Mouse (Mus musculus): ENCODE results near the gene Ssu72. TPM values are rescaled to one million over a fixed set of nuclear protein-coding genes. Genes with fewer than 3 reads are reported as not detected.

Ssu72 gene
- polyA plus RNA-seq, 1 experiment = 92.4 TPM

DNA sequence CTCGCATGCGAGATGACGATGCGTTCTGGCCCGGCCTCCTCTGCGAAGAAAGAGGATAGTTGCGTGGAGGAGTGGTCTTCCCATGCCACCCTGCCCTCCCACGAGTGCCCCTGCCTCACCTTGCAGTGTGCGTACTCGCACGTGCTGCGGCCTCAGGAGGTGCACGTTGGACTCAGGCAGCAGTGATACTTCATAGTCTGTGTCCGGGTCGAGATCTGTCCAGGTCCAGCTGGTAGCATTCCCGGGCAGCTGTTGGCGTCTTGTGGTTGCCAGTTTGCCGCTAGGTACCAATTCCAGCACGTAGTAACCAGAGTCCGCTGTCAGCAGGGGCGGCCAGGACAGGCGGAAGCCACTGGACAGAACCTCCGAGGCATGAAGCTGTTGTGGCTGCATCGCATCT is 66.0 kb downstream of the Ssu72 start:
- Histone ChIP-seq H3K79me3 (ENCODE audit: low read depth) (no peaks in the 10 kb centered on the region), H3K4me3 (ENCODE audit: insufficient read depth, poor library complexity, severe bottlenecking) (no peak overlapping the region), H3K79me2 (ENCODE audit: control insufficient read depth, insufficient read depth) (no peaks in the 10 kb centered on the region), H3K27me3 (ENCODE audit: control insufficient read depth, insufficient read depth, insufficient read length) (no peaks in the 10 kb centered on the region), H3ac (ENCODE audit: control insufficient read depth, insufficient read length, low read depth) (peak overlapping the region; percentile 14), H3K36me3 (ENCODE audit: control insufficient read depth, insufficient read depth) (no peaks in the 10 kb centered on the region)
- TF ChIP-seq USF1 (IDR thresholded peaks at IDR 0.05; ENCODE audit: low read depth) (no peak), FOSL1 (IDR thresholded peaks at IDR 0.05; ENCODE audit: insufficient read depth, low read length, poor library complexity, severe bottlenecking) (no peak), MAX (IDR thresholded peaks at IDR 0.05) (no peak), MYOD1 (IDR thresholded peaks at IDR 0.05; ENCODE audit: control insufficient read depth, insufficient read length, low read depth) (no peak), CTCF (IDR thresholded peaks at IDR 0.05; ENCODE audit: control insufficient read depth, insufficient read depth, insufficient read length) (no peak), CEBPB (IDR thresholded peaks at IDR 0.05; ENCODE audit: low read depth) (no peak), MYOG (IDR thresholded peaks at IDR 0.05; ENCODE audit: control insufficient read depth, extremely low read depth, insufficient read length) (no peak)

DNA sequence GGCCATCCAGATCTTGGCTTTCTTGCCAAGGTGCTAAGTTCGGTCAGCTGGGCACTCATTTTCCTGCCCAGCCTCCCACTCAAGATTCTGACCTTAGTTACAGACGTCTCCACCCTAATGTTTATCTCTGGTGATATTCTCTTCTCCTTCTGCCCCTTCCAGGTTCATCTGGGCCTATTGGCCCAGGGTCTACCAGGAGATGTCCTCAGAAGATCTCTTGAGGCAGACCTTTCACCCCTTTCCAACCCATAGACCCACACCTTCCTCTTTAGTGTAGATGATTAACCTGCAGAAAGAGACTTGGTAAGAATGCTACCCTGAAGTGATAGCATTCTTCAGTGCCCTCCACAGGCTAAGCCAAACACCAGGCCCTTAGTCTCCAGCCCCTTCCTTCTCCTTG is 67.1 kb downstream of the Ssu72 start:
- TF ChIP-seq FOSL1 (IDR thresholded peaks at IDR 0.05; ENCODE audit: insufficient read depth, low read length, poor library complexity, severe bottlenecking) (no peak), MAX (IDR thresholded peaks at IDR 0.05) (no peak), MYOD1 (IDR thresholded peaks at IDR 0.05; ENCODE audit: control insufficient read depth, insufficient read length, low read depth) (no peak), MYOG (IDR thresholded peaks at IDR 0.05; ENCODE audit: control insufficient read depth, extremely low read depth, insufficient read length) (no peak), USF1 (IDR thresholded peaks at IDR 0.05; ENCODE audit: low read depth) (no peak), CEBPB (IDR thresholded peaks at IDR 0.05; ENCODE audit: low read depth) (no peak), CTCF (IDR thresholded peaks at IDR 0.05; ENCODE audit: control insufficient read depth, insufficient read depth, insufficient read length) (no peak)
- H3K4me3 ChIP-seq (ENCODE audit: insufficient read depth, poor library complexity, severe bottlenecking) = no peak overlapping the region
- H3K36me3 ChIP-seq (ENCODE audit: control insufficient read depth, insufficient read depth) = no peaks in the 10 kb centered on the region
- H3ac ChIP-seq (ENCODE audit: control insufficient read depth, insufficient read length, low read depth) = no peak overlapping the region
- H3K79me2 ChIP-seq (ENCODE audit: control insufficient read depth, insufficient read depth) = no peaks in the 10 kb centered on the region
- no peaks in the 10 kb centered on the region for H3K79me3 ChIP-seq (ENCODE audit: low read depth)
- no peaks in the 10 kb centered on the region for H3K27me3 ChIP-seq (ENCODE audit: control insufficient read depth, insufficient read depth, insufficient read length)

DNA sequence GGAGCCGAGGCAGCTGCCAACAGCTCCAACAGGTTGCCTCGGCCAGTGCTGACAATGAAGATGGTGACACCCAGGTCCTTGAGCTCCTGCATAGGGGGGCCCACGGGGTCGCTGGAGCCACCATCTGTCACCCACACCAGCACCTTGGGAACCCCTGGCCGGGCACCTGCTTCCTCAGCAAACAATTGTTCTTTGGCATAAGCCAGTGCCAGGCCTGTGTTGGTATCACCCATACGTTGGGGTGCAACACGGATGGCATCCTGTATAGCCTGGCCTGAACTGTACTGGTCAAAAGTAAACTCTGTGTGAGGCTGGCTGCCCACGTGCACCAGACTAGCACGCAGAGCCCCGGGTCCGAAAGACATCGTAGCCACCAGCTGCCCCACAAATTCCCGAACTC is 68.2 kb downstream of the Ssu72 start:
- TF ChIP-seq MYOD1 (IDR thresholded peaks at IDR 0.05; ENCODE audit: control insufficient read depth, insufficient read length, low read depth) = no peak
- TF ChIP-seq CTCF (IDR thresholded peaks at IDR 0.05; ENCODE audit: control insufficient read depth, insufficient read depth, insufficient read length) = no peak
- no peak for TF ChIP-seq MYOG (IDR thresholded peaks at IDR 0.05; ENCODE audit: control insufficient read depth, extremely low read depth, insufficient read length)
- no peak for TF ChIP-seq MAX (IDR thresholded peaks at IDR 0.05)
- no peak for TF ChIP-seq FOSL1 (IDR thresholded peaks at IDR 0.05; ENCODE audit: insufficient read depth, low read length, poor library complexity, severe bottlenecking)
- Histone ChIP-seq H3K79me2 (ENCODE audit: control insufficient read depth, insufficient read depth) (no peaks in the 10 kb centered on the region), H3ac (ENCODE audit: control insufficient read depth, insufficient read length, low read depth) (no peak overlapping the region), H3K36me3 (ENCODE audit: control insufficient read depth, insufficient read depth) (no peaks in the 10 kb centered on the region), H3K79me3 (ENCODE audit: low read depth) (no peaks in the 10 kb centered on the region), H3K4me3 (ENCODE audit: insufficient read depth, poor library complexity, severe bottlenecking) (no peak overlapping the region), H3K27me3 (ENCODE audit: control insufficient read depth, insufficient read depth, insufficient read length) (no peaks in the 10 kb centered on the region)

DNA sequence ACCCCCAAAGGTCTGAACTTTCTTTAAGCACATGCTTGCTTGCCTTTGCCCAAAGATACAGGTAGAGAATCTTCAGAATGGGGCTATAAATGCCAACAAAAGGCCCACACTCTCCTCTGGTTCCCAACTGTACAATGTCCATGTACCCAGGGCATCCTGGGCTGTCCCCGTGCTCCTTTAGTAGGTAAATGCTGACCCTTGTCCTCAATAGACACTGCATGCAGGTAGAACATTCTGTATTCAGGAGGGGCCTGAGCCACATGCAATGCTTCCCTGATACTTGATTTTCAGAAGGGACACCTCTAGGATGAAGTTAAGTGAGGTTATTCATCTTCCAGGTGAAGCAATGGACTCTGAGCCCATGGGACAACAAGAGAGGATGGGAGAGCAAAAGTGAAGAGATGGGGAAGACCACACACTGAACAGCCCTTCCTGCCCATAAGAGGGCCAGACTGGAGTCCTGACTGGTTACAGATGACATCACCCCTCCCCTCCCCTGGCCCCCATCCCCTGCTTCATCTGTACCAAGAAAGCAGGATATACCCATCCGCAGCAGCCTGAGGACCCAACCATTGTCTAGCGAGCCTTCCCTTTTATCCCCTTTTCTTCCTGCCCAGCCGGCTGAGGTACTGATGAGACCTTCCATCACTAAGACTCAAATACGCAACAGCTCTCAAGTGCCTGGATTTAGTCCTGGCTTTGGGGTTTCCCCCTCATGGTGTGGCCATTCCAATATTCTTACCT is 68.9 kb downstream of the Ssu72 start:
- no peaks in the 10 kb centered on the region for H3K79me3 ChIP-seq (ENCODE audit: low read depth)
- H3K27me3 ChIP-seq (ENCODE audit: control insufficient read depth, insufficient read depth, insufficient read length) = no peaks in the 10 kb centered on the region
- H3K36me3 ChIP-seq (ENCODE audit: control insufficient read depth, insufficient read depth) = no peaks in the 10 kb centered on the region
- no peak overlapping the region for H3K4me3 ChIP-seq (ENCODE audit: insufficient read depth, poor library complexity, severe bottlenecking)
- no peak overlapping the region for H3ac ChIP-seq (ENCODE audit: control insufficient read depth, insufficient read length, low read depth)
- no peaks in the 10 kb centered on the region for H3K79me2 ChIP-seq (ENCODE audit: control insufficient read depth, insufficient read depth)
- TF ChIP-seq MAX (IDR thresholded peaks at IDR 0.05) = no peak

DNA sequence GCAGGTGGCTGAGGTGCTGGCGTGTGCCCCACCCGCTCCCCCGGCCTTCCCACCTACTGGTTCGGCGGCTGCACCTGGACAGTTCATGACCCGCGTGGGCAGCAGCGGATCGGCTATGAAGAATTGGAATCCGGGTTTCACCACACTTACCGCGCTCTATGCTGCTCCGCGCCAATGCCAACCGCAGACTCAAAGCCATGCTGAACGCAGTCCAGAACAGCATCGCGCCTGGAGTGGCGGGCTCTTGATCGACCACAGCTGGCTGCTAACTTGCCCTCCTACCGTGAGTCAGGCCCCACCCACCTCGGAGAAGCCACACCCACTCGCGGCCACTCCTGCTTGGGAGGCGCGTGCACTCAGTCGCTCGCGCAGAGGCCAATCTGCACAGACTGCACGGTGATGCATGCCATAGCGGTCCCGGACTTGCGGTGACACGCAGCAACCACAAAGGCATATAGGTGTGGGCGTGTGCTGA is 69.7 kb downstream of the Ssu72 start, which contains the start of gene Vwa1:
Gene Vwa1, minus strand, starts transcription at position 419 of the 475 bp plus-strand sequence.
- no peaks in the 10 kb centered on the region for H3K36me3 ChIP-seq (ENCODE audit: control insufficient read depth, insufficient read depth)
- no peaks in the 10 kb centered on the region for H3K79me2 ChIP-seq (ENCODE audit: control insufficient read depth, insufficient read depth)
- no peaks in the 10 kb centered on the region for H3K79me3 ChIP-seq (ENCODE audit: low read depth)
- TF ChIP-seq MAX (IDR thresholded peaks at IDR 0.05) = peak; percentile 61
- no peak for TF ChIP-seq FOSL1 (IDR thresholded peaks at IDR 0.05; ENCODE audit: insufficient read depth, low read length, poor library complexity, severe bottlenecking)
- TF ChIP-seq CEBPB (IDR thresholded peaks at IDR 0.05; ENCODE audit: low read depth) = no peak
- TF ChIP-seq MYOD1 (IDR thresholded peaks at IDR 0.05; ENCODE audit: control insufficient read depth, insufficient read length, low read depth) = no peak
- no peak for TF ChIP-seq CTCF (IDR thresholded peaks at IDR 0.05; ENCODE audit: control insufficient read depth, insufficient read depth, insufficient read length)
- TF ChIP-seq MYOG (IDR thresholded peaks at IDR 0.05; ENCODE audit: control insufficient read depth, extremely low read depth, insufficient read length) = no peak
- no peak within 1 kb of the TSS for H3K4me3 ChIP-seq (ENCODE audit: insufficient read depth, poor library complexity, severe bottlenecking)
- no peaks in the 10 kb centered on the region for H3K27me3 ChIP-seq (ENCODE audit: control insufficient read depth, insufficient read depth, insufficient read length)
- H3ac ChIP-seq (ENCODE audit: control insufficient read depth, insufficient read length, low read depth) = no peak within 1 kb of the TSS
